Mouse (Mus musculus) midbrain, embryonic 10.5 days (tissue): ENCODE measurements around the gene Lmntd2. TPM values are rescaled to one million over a fixed set of nuclear protein-coding genes. Genes with fewer than 3 reads are reported as not detected.

Experiments
- DNase-seq: peaks from one replicate; pipeline ENCODE4 v3.0.0-alpha.2; 2017; ENCODE audit warnings: low spot score
- H3K27ac ChIP-seq: fragments of 300-500 bp; sonication (generic); replicated peaks from 2 replicates; pipeline ENCODE4 v1.5.1; 2016; ENCODE audit warnings: mild to moderate bottlenecking
- H3K27me3 ChIP-seq: fragments of 300-500 bp; sonication (generic); 2 replicates; pipeline ENCODE4 v1.6.1; 2016; ENCODE audit warnings: low read depth, mild to moderate bottlenecking; ENCODE audit not compliant: poor library complexity, severe bottlenecking
- H3K36me3 ChIP-seq: fragments of 300-500 bp; sonication (generic); 2 replicates; pipeline ENCODE4 v1.6.1; 2016; ENCODE audit warnings: mild to moderate bottlenecking, moderate library complexity
- H3K4me1 ChIP-seq: fragments of 300-500 bp; sonication (generic); 2 replicates; pipeline ENCODE4 v1.6.1; 2016
- H3K4me3 ChIP-seq: fragments of 300-500 bp; sonication (generic); 2 replicates; pipeline ENCODE4 v1.5.1; 2016; ENCODE audit warnings: mild to moderate bottlenecking, moderate library complexity
- H3K9me3 ChIP-seq: fragments of 300-500 bp; sonication (generic); replicated peaks from 2 replicates; pipeline ENCODE4 v1.6.1; 2016; ENCODE audit warnings: mild to moderate bottlenecking
- WGBS: fragments of 180-500 bp; shearing (Covaris S2); methylation state at CpG from one replicate; pipeline ENCODE4 v1.1.7; 2016; 5-methylcytosine and 5-hydroxymethylcytosine counted together
- polyA plus RNA-seq: library from polyadenylated mRNA; unstranded; fragments of >200 nt; fragmentation: Nextera tagmentation; extraction: Ambion mirVana; gene quantifications from 2 replicates; pipeline ENCODE4 v1.2.1, GENCODE M21; 2016

Gene Lmntd2
- polyA plus RNA-seq, 1 experiment from 2014 or later = 3.8 TPM

DNA sequence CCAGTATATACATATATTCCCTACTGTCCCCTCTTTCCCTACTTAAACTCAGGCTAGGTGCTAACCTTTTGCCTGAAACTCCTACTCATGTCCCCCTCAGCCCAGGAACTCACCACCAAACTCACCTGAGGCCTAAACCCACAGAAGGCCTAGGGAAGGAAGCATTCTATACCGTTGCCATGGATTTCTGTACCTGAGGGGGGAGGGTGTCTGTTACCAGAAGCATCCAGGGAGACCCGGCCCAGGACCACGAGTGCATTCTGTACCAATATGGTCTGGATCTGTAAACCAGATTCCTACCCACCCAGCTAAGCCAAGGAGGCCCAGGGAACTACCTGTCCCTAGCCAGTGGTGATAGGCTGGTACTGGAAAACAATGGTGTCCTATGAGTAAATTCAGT is 430 bp upstream of the Lmntd2 start:
- 79% methylated on average over 3 of the region's 3 CpGs for WGBS
- Histone ChIP-seq H3K4me3 (peak overlapping the region; percentile 81), H3K4me1 (peaks cover 63% of the 10 kb centered on the region)

DNA sequence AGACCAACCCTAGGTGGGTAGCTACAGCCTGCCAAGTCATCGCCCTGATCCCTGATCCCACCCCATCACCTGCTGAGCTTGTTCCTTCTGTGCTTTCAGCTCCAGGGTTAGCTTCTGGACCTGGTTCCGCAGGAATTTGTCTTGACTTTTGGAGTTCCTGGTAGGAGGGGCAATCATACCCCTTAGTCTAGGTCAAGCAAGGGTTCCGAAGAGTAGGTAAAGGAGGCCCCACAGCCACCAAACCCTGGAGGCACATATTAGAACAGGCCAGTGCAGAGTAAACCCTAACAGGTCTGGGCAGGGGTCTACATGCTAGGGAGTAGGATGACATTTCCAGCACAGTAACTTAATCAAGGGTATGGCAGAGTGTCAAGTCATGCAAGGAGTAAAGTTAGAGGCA is 747 bp downstream of the Lmntd2 start:
- H3K9me3 ChIP-seq = no peaks in the 10 kb centered on the region
- peak overlapping the region; percentile 97; the same call in 1 of the 2 replicates for H3K27ac ChIP-seq
- 86% methylated on average over 3 of the region's 3 CpGs for WGBS
- H3K27me3 ChIP-seq = no peaks in the 10 kb centered on the region
- no peak for DNase-seq
- peaks cover 13% of the 10 kb centered on the region for H3K36me3 ChIP-seq
- no peak overlapping the region for H3K4me3 ChIP-seq
- peaks cover 63% of the 10 kb centered on the region for H3K4me1 ChIP-seq

More for the DNA sequence above, 430 bp upstream of the Lmntd2 start:
- DNase-seq = no peak
- peaks cover 25% of the 10 kb centered on the region for H3K36me3 ChIP-seq
- peak overlapping the region; percentile 97 for H3K27ac ChIP-seq
- H3K27me3 ChIP-seq = no peaks in the 10 kb centered on the region
- H3K9me3 ChIP-seq = no peaks in the 10 kb centered on the region

GRCm38 (mm10) chr7:141210606-141211131 is 3.2 kb downstream of the Lmntd2 start:
- no peak for DNase-seq
- Histone ChIP-seq H3K27me3 (no peaks in the 10 kb centered on the region), H3K4me3 (no peak overlapping the region), H3K4me1 (peaks cover 38% of the 10 kb centered on the region), H3K36me3 (no peaks in the 10 kb centered on the region), H3K9me3 (no peaks in the 10 kb centered on the region), H3K27ac (peak overlapping the region; percentile 5; the same call in 1 of the 2 replicates)
- 91% methylated on average over 14 of the region's 14 CpGs for WGBS

- no peaks in the 10 kb centered on the region for H3K36me3 ChIP-seq
- H3K4me3 ChIP-seq = no peak overlapping the region
- 86% methylated on average over 12 of the region's 12 CpGs for WGBS
- H3K27me3 ChIP-seq = no peaks in the 10 kb centered on the region
- no peak for DNase-seq
- H3K27ac ChIP-seq = no peak overlapping the region
- no peaks in the 10 kb centered on the region for H3K9me3 ChIP-seq
- H3K4me1 ChIP-seq = peaks cover 35% of the 10 kb centered on the region
Observed at GRCm38 (mm10) chr7:141210137-141210536, 3.7 kb downstream of the Lmntd2 start.

DNA sequence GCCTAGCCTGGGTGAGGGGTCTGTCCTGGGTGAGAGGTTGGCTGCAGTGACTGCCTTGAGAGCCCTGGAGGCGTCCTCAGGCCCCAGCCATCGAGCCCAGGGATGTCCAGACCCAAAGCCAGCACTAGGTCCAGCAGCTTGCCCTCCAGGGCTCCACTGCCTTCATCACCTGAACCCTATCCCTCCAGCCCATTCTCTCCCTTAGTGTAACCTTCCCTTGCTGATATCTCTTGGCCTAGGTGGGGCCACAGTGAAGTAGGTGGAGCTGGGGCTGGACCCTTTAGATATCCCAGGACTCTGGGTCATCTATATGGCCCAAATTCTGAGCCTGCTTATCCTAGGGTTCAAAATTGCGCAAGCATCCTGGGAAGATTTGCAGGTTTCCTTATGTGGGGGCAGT is 4.4 kb downstream of the Lmntd2 start:
- no peaks in the 10 kb centered on the region for H3K36me3 ChIP-seq
- no peaks in the 10 kb centered on the region for H3K27me3 ChIP-seq
- H3K9me3 ChIP-seq = no peaks in the 10 kb centered on the region
- H3K4me1 ChIP-seq = peaks cover 29% of the 10 kb centered on the region
- DNase-seq = no peak
- H3K27ac ChIP-seq = peak overlapping the region; percentile 42; the same call in 1 of the 2 replicates
- WGBS = 76% methylated on average over 3 of the region's 3 CpGs
- no peak overlapping the region for H3K4me3 ChIP-seq

DNA sequence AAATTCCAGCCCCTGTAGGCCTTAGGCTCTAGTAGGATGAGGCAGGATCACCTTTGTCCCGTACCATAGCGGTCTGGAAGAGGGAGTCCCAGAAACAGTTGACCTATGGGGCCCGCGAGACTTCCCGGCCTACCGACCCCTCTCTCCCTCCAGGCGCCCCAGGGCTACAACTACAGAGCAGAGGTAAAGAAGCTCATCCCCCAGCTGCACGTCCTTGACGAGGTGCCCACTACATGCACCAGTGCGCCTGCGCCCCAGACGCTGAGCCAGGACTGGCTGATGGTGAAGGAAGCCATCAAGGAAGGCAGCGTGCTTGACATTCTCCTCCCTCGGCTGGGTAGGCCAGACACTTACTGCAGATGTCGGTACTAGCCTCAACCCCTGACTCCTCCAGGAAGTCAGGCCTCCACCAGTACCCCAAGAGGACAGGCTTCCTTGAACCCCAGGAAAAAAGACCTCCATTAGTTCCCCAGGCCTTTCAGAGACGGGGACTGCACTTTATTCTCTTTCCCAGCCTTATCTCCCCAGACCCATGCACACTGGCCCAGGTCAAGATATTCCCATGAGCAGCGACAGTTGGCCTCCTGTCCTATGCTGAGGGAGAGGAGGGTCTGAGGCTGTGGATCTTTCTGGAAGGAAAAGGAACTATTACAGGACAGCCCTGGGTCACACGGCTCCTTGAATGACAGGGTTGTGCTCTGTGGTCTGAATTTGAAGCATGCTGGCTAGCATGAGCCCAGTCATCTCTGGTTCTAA is 7.5 kb downstream of the Lmntd2 start:
- H3K27ac ChIP-seq = no peak overlapping the region
- WGBS = 91% methylated on average over 18 of the region's 18 CpGs
- no peaks in the 10 kb centered on the region for H3K36me3 ChIP-seq

GRCm38 (mm10) chr7:141205504-141205903 is 8.4 kb downstream of the Lmntd2 start:
- 92% methylated on average over 5 of the region's 5 CpGs for WGBS
- H3K4me1 ChIP-seq = 0 out of 2 replicates have a peak, but pooled peaks cover 2% of the 10 kb centered on the region
- no peak for DNase-seq
- no peak overlapping the region for H3K4me3 ChIP-seq
- no peaks in the 10 kb centered on the region for H3K27me3 ChIP-seq
- no peaks in the 10 kb centered on the region for H3K36me3 ChIP-seq
- no peak overlapping the region for H3K27ac ChIP-seq
- no peaks in the 10 kb centered on the region for H3K9me3 ChIP-seq

More for the DNA sequence above, 7.5 kb downstream of the Lmntd2 start:
- Histone ChIP-seq H3K27me3 (no peaks in the 10 kb centered on the region), H3K9me3 (no peaks in the 10 kb centered on the region), H3K4me3 (no peak overlapping the region), H3K4me1 (peaks cover 10% of the 10 kb centered on the region; the same call in 1 of the 2 replicates)
- DNase-seq = no peak

DNA sequence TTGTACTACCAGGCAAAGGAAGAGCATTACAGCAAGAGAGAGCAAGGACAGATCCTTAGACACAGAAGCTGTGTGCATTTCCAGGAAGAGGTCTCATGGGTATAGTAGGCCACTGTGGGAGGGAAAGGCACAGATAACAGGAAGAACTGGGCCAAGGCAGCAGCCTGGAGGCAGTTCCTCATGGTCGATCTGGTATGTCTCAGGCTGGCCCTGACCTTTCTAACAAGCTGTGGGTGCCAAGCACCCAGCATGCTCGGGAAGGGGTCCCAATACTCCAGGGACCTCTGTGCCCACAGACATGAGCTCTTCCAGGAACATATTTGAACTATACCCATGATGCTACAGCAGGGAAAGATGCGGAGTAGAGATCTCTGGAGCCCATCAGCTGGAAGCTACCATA is 9.3 kb downstream of the Lmntd2 start:
- no peaks in the 10 kb centered on the region for H3K27me3 ChIP-seq
- WGBS = 81% methylated on average over 3 of the region's 3 CpGs
- H3K4me1 ChIP-seq = no peaks in the 10 kb centered on the region
- DNase-seq = no peak
- H3K4me3 ChIP-seq = no peak overlapping the region
- H3K9me3 ChIP-seq = no peaks in the 10 kb centered on the region
- no peak overlapping the region for H3K27ac ChIP-seq
- H3K36me3 ChIP-seq = 0 out of 2 replicates have a peak, but pooled peaks cover 3% of the 10 kb centered on the region

- no peak for DNase-seq
- Histone ChIP-seq H3K27me3 (no peaks in the 10 kb centered on the region), H3K27ac (no peak overlapping the region), H3K36me3 (peaks cover 11% of the 10 kb centered on the region; the same call in 1 of the 2 replicates), H3K4me1 (peaks cover 26% of the 10 kb centered on the region), H3K4me3 (no peak overlapping the region), H3K9me3 (no peaks in the 10 kb centered on the region)
- WGBS = 94% methylated on average over 4 of the region's 4 CpGs
Observed at GRCm38 (mm10) chr7:141198121-141198520, 15.8 kb downstream of the Lmntd2 start.

DNA sequence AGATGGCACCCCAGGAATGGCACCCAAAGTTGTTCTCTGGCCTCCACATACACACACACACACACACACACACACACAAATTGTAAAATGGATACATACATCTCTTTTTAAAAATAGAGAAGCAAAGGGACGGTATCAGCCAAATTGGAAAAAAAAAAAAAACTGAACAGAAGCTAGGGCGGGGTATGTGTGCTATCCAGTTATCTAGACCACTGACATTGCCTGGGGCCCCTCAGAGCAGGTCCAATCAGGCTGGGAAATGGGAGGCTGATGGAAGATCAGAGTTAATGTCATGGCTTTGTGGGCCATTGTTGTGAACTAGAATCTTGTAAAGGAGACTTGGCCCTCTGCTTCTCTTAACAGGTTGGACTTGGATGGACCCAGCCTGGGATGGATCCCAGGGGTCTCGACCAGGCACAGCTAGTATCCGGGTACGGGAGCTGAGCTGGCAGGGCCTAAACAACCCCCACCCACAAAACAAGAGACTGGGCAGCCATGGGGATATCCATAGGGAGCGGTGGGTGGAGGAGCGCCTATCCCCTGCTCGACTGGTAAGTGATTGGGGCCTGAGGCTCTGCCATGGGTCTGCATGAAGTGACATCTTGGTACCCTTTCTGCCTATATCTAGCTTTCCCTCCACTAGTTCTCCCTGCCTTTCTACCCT is 17.1 kb downstream of the Lmntd2 start:
- DNase-seq = no peak
- WGBS = 95% methylated on average over 8 of the region's 8 CpGs

GRCm38 (mm10) chr7:141195754-141196153 is 18.1 kb downstream of the Lmntd2 start:
- DNase-seq = no peak
- Histone ChIP-seq H3K27ac (no peak overlapping the region; the same call in 1 of the 2 replicates), H3K9me3 (no peaks in the 10 kb centered on the region), H3K4me3 (peak overlapping the region; percentile 87), H3K4me1 (peaks cover 42% of the 10 kb centered on the region), H3K27me3 (no peaks in the 10 kb centered on the region), H3K36me3 (peaks cover 29% of the 10 kb centered on the region)
- 94% methylated on average over 2 of the region's 2 CpGs for WGBS

More for the DNA sequence above, 17.1 kb downstream of the Lmntd2 start:
- H3K27me3 ChIP-seq = no peaks in the 10 kb centered on the region
- no peak overlapping the region for H3K4me3 ChIP-seq
- no peak overlapping the region for H3K27ac ChIP-seq
- peaks cover 39% of the 10 kb centered on the region for H3K4me1 ChIP-seq
- H3K36me3 ChIP-seq = peaks cover 19% of the 10 kb centered on the region
- H3K9me3 ChIP-seq = no peaks in the 10 kb centered on the region

- peak; percentile 97 for DNase-seq
- peak overlapping the region; percentile 94 for H3K27ac ChIP-seq
- no peaks in the 10 kb centered on the region for H3K27me3 ChIP-seq
- peak overlapping the region; percentile 87 for H3K4me3 ChIP-seq
- peaks cover 37% of the 10 kb centered on the region for H3K36me3 ChIP-seq
- 1% methylated on average over 28 of the region's 28 CpGs for WGBS
- H3K4me1 ChIP-seq = peaks cover 42% of the 10 kb centered on the region
- no peaks in the 10 kb centered on the region for H3K9me3 ChIP-seq
Observed at GRCm38 (mm10) chr7:141194830-141195229, 19.1 kb downstream of the Lmntd2 start.

DNA sequence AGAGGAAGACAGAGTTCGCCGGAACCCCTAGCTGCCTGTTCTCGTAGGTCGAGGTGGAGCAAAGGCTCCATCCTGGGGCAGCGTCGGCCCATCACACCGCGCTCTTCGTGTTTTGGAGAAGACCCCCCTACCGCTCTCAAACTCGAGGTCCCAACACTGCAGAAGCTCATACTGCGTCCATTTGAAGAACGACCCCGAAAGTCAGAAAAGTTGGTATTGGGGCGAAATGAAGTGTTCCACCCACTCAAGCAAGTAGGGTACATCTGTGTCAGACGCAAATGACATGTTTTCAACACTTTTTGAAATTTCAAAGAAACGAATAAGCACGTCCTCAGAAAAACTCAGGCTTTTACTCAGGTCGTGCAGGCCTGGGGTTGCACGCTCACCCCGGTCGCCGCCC is 19.5 kb downstream of the Lmntd2 start:
- peak overlapping the region; percentile 87 for H3K4me3 ChIP-seq
- no peaks in the 10 kb centered on the region for H3K27me3 ChIP-seq
- H3K27ac ChIP-seq = peak overlapping the region; percentile 94
- H3K36me3 ChIP-seq = peaks cover 39% of the 10 kb centered on the region
- DNase-seq = no peak
- peaks cover 42% of the 10 kb centered on the region for H3K4me1 ChIP-seq
- no peaks in the 10 kb centered on the region for H3K9me3 ChIP-seq
- under 1% methylated on average over 23 of the region's 23 CpGs for WGBS
